Mouse (Mus musculus) kidney, postnatal 0 days (tissue): ENCODE data around the gene Galnt12. TPM values are rescaled to one million over a fixed set of nuclear protein-coding genes. Genes with fewer than 3 reads are reported as not detected.

Experiments used
- ATAC-seq: fragments of 200-750 bp; cut with Nextera tagmentation; replicated peaks from 2 replicates; pipeline ENCODE4 v1.8.0; 2017; ENCODE audit warnings: low read depth, moderate number of reproducible peaks, moderate TSS enrichment, moderate library complexity; ENCODE audit not compliant: low FRiP score
- DNase-seq: peaks from one replicate; pipeline ENCODE4 v3.0.0-alpha.2; 2016; ENCODE audit warnings: low spot score
- H3K27ac ChIP-seq: fragments of 300-500 bp; sonication (generic); 2 replicates; pipeline ENCODE4 v1.5.1; 2014; ENCODE audit warnings: mild to moderate bottlenecking
- H3K27me3 ChIP-seq: fragments of 300-500 bp; sonication (generic); 2 replicates; pipeline ENCODE4 v1.6.1; 2014; ENCODE audit warnings: low read length, mixed read lengths; ENCODE audit not compliant: insufficient read depth
- H3K36me3 ChIP-seq: fragments of 300-500 bp; sonication (generic); 2 replicates; pipeline ENCODE4 v1.6.1; 2014; ENCODE audit warnings: low read length, mixed read lengths; ENCODE audit not compliant: insufficient read depth
- H3K4me1 ChIP-seq: fragments of 300-500 bp; sonication (generic); replicated peaks from 2 replicates; pipeline ENCODE4 v1.6.1; 2014; ENCODE audit warnings: antibody characterized with exemption, low read length, mixed read lengths; ENCODE audit not compliant: insufficient read depth
- H3K4me2 ChIP-seq: fragments of 300-500 bp; sonication (generic); 2 replicates; pipeline ENCODE4 v1.6.1; 2014; ENCODE audit warnings: mild to moderate bottlenecking, low read length, moderate library complexity, mixed read lengths
- H3K4me3 ChIP-seq: fragments of 300-500 bp; sonication (generic); replicated peaks from 2 replicates; pipeline ENCODE4 v1.5.1; 2014; ENCODE audit warnings: low read depth, low read length
- H3K9ac ChIP-seq: fragments of 300-500 bp; sonication (generic); 2 replicates; pipeline ENCODE4 v1.6.1; 2014; ENCODE audit warnings: low read depth, low read length
- H3K9me3 ChIP-seq: fragments of 300-500 bp; sonication (generic); replicated peaks from 2 replicates; pipeline ENCODE4 v1.6.1; 2016; ENCODE audit warnings: low read length, inconsistent platforms, mixed read lengths
- CTCF ChIP-seq: IDR thresholded peaks from 2 replicates; pipeline ENCODE4 v1.5.1; 2016; ENCODE audit warnings: antibody characterized with exemption, low read depth, mild to moderate bottlenecking, moderate library complexity
- WGBS: fragments of 180-500 bp; shearing (Covaris S2); extraction: QIAGEN DNeasy Blood & Tissue Kit; methylation state at CpG from one replicate; pipeline ENCODE4 v1.1.7; 2014; 5-methylcytosine and 5-hydroxymethylcytosine counted together
- polyA plus RNA-seq: library from polyadenylated mRNA; unstranded; fragments of >200 nt; fragmentation: Nextera tagmentation; extraction: Ambion mirVana; gene quantifications from 2 replicates; pipeline ENCODE4 v1.2.1, GENCODE M21; 2015

Gene Galnt12
- polyA plus RNA-seq, 1 experiment from 2014 or later: 11.2 TPM

DNA sequence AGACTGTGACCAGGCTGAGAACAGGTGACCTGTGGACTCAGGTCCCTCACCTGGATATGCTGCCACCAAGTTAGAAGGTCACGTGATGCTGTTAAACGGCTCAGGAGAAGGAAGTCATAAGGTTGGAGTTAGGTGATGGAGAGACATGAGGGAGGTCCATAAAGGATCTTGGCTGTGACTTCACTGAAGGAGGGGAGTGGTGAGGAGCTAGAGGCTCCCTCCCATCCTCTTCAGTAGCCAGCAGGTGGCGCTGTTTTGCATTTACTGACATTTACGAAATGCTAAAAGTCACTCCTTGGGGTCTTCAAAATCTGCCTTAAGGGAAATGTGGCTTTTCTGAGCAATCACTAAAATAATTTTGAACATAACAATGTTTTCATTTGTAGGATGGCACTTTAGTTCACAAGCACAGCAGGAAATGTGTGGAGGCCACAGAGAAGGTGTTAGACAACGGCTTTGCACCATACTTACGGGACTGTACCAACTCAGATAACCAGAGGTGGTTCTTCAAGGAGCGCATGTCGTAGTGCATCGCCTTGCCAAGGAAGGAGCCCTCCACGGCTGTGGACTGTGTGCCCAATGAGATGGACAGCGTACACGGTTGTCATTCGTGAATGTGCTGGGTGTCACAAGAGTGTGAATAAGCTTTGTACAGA lies 30.5 kb downstream of the Galnt12 start:
- peak; percentile 87 for TF ChIP-seq CTCF
- ATAC-seq (no peak), DNase-seq (peak; percentile 85)
- H3K4me3 ChIP-seq: no peak overlapping the region
- no peak overlapping the region for H3K9ac ChIP-seq
- no peaks in the 10 kb centered on the region for H3K27me3 ChIP-seq
- 60% methylated on average over 13 of the region's 13 CpGs for WGBS
- peaks cover 4% of the 10 kb centered on the region for H3K9me3 ChIP-seq
- no peak overlapping the region for H3K4me2 ChIP-seq
- H3K36me3 ChIP-seq: no peaks in the 10 kb centered on the region
- no peak overlapping the region for H3K27ac ChIP-seq
- H3K4me1 ChIP-seq: no peaks in the 10 kb centered on the region

DNA sequence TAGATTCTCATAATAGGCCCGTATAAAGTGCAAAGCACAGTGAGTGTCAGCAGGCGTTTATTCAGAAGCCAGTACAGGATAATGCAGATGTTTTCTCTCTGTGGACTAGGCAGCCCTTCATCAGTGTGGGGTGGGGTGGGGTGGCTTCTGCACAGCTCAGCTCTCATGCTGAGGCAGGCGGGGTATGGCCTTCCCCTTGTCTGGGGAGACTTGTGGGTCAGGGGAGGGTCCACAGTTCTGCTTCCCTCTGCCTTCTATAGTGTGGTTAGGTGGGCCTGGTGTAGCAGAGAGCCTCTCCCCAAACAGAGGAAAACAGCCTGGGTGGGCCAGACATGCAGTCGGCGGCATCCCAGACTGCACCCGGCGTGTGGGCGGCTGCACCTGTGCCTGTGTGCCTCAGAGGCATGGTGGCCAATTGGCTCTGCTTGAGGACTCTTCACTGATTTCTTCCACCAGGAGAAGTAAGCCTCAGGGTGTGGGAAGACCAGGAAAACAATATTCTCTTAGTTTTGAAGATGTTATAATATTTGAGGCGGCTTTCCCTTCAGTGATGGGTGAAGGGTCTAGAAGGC lies 32.5 kb downstream of the Galnt12 start:
- DNase-seq (no peak), ATAC-seq (no peak)
- Histone ChIP-seq H3K4me3 (no peak overlapping the region), H3K4me2 (no peak overlapping the region), H3K27me3 (no peaks in the 10 kb centered on the region), H3K4me1 (no peaks in the 10 kb centered on the region), H3K36me3 (no peaks in the 10 kb centered on the region), H3K27ac (no peak overlapping the region), H3K9ac (no peak overlapping the region), H3K9me3 (peaks cover 5% of the 10 kb centered on the region)
- TF ChIP-seq CTCF: no peak
- WGBS: 79% methylated on average over 9 of the region's 9 CpGs

DNA sequence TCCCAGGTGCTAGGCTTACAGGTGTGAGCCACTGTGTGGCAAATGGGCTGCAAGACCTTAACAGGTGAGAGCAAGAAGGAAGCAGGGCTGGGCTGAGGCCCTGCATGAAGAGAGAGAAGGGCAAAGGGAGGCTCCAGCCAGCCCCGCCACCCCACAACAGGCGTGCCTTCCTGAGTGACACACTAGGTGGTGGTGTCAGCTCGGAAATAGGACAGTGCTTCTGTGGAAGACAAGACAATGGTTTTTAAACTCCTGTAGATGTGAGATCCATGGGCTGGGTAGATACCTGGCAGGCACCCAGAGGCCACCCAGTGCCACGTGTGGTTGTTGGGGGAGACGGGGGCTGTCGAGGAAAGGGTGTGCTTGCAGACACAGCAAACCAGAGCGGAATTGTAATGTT lies 36.8 kb downstream of the Galnt12 start:
- ATAC-seq: no peak

DNA sequence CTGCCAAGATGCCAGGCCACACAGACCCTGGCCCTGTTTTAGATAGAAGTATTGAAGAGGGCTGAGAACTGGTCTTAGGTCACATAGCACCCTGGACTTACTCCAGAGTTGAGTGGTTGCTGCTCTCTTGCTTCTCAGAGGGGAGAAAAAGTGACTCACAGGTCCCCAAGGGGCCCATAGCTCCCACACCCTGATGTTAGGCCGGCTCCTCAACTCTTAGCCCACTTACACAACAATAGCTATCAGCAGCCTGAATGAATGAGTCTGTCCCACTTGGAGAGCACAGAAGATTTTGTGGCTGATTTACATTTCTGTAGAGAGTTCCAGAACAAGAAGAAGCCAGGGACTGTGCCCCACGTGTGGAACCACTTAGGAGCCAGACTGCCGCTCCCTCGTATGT lies 37.9 kb downstream of the Galnt12 start:
- DNase-seq (no peak), ATAC-seq (no peak)
- Histone ChIP-seq H3K4me1 (no peaks in the 10 kb centered on the region), H3K27ac (no peak overlapping the region), H3K27me3 (no peaks in the 10 kb centered on the region), H3K9ac (no peak overlapping the region), H3K36me3 (no peaks in the 10 kb centered on the region), H3K4me3 (no peak overlapping the region), H3K4me2 (no peak overlapping the region), H3K9me3 (peaks cover 5% of the 10 kb centered on the region)
- 74% methylated on average over 4 of the region's 4 CpGs for WGBS
- no peak for TF ChIP-seq CTCF

More for the DNA sequence above, 36.8 kb downstream of the Galnt12 start:
- no peak overlapping the region for H3K9ac ChIP-seq
- no peaks in the 10 kb centered on the region for H3K36me3 ChIP-seq
- H3K9me3 ChIP-seq: peaks cover 5% of the 10 kb centered on the region
- TF ChIP-seq CTCF: peak; percentile 67
- H3K4me3 ChIP-seq: no peak overlapping the region
- H3K27me3 ChIP-seq: no peaks in the 10 kb centered on the region
- no peaks in the 10 kb centered on the region for H3K4me1 ChIP-seq
- no peak overlapping the region for H3K27ac ChIP-seq
- DNase-seq: peak; percentile 64
- WGBS: 69% methylated on average over 7 of the region's 7 CpGs
- no peak overlapping the region for H3K4me2 ChIP-seq

DNA sequence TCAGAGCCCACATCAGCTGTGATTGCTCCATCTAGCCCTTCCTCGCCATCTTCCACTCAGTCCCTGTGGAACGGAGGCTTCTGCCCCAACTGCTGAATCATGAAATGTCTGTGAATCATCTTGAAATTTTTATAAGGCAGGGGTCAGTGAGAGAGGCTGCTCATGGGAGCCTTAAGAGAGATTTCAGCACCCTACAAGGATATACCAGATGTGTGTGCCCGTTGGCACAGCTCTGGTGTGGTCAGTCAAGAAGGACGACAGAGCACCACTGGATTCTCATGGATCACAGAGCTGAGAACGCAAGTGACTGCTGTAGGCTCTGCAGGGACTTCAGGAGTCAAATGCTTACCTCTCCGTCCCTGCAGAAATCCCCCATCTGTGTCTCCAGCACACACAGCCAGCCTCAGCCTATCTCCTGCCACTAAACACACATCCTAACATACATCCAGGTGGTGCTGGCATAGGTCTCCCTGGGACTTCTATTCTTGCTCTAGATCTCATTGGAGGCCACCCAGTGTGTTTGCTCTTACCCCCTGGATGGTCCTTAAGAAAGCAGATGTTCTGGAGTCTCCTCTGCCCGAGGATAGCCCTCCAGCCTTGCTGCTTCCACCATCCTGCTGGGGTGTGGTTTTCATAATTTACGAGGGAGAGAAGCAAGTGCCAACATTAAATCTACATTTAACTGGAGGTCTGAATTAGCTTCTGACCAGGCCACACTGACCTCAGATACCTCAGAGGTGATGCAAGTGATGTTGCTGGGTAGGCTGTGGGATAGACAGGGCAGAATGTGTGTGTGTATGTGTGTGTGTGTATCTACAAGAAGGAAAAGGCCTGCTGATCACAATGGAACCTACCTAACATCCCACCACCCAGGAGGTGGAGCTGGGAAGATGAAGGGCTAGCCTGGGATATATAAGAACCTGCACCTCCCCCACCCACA lies 38.7 kb downstream of the Galnt12 start:
- peaks cover 5% of the 10 kb centered on the region for H3K9me3 ChIP-seq
- H3K4me3 ChIP-seq: no peak overlapping the region
- H3K4me2 ChIP-seq: no peak overlapping the region
- H3K4me1 ChIP-seq: no peaks in the 10 kb centered on the region
- H3K36me3 ChIP-seq: no peaks in the 10 kb centered on the region
- H3K9ac ChIP-seq: no peak overlapping the region
- H3K27me3 ChIP-seq: no peaks in the 10 kb centered on the region
- H3K27ac ChIP-seq: no peak overlapping the region
- ATAC-seq: no peak
- 81% methylated on average over 8 of the region's 8 CpGs for WGBS
- no peak for TF ChIP-seq CTCF
- no peak for DNase-seq

DNA sequence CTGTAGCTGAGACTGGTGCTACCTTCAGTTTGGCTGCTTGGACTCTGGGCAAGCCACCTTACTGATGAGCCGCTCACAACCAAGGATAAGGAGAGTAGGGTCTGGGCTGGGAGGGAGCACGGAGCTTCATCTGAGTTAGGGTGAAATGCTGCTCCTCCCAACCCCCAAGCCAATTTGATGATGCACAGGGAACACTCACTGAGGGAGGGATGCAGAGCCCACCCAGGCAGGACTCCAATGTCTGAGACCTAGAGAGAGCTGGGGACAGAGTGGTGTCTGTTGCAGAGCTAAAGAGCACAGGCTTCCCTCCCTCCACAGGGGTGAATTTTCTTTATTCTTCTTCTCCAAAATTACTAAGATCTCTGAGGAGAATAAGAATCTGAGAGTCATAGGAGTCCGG lies 40.2 kb downstream of the Galnt12 start:
- DNase-seq: peak; percentile 13
- H3K27ac ChIP-seq: peak overlapping the region; percentile 70
- no peak for ATAC-seq

More for the DNA sequence above, 40.2 kb downstream of the Galnt12 start:
- Histone ChIP-seq H3K4me3 (no peak overlapping the region), H3K9me3 (peaks cover 3% of the 10 kb centered on the region), H3K9ac (no peak overlapping the region), H3K27me3 (no peaks in the 10 kb centered on the region), H3K36me3 (no peaks in the 10 kb centered on the region), H3K4me2 (no peak overlapping the region), H3K4me1 (peaks cover 2% of the 10 kb centered on the region; the same call in 1 of the 2 replicates)
- TF ChIP-seq CTCF: no peak
- WGBS: 80% methylated on average over 3 of the region's 3 CpGs
